Mouse (Mus musculus) layer of hippocampus, adult 18-20 months (tissue): ENCODE measurements around the gene Tmem199. TPM values are rescaled to one million over a fixed set of nuclear protein-coding genes. Genes with fewer than 3 reads are reported as not detected.
"Not testable (repeated sequence)": the region's sequence is repeated elsewhere in the genome, so short reads cannot be mapped to it uniquely, and the experiment has no call there.

Experiments used
- DNase-seq, 2 experiments: peaks; one replicate each; pipeline ENCODE4 v3.0.0; 2022; ENCODE audit warnings: low spot score in 2 of 2
- long read RNA-seq: library from polyadenylated mRNA; stranded (forward); transcript quantifications from one replicate; pipeline ENCODE4 v2.0.0, GENCODE M21; 2021
- total RNA-seq, 2 experiments: library from RNA; stranded (reverse); gene quantifications; 2 replicates each; pipeline ENCODE4 v1.2.3; 2021

Tmem199 gene
- 10 to 100 TPM; 44.8 to 47.1 TPM for total RNA-seq
- long read RNA-seq, transcript Tmem199-201 (6 exons, 1,347 nt) = major isoform, 42 of 46 reads
- long read RNA-seq, partial matches to known transcripts = 0 of 46 reads
- long read RNA-seq, other reads (novel, unspliced or antisense) = 3 of 46 reads

- DNase-seq = peak; percentile 83 to 93
Measured at GRCm38 (mm10) chr11:78512025-78512957, at the start of gene Tmem199, which contains the start of gene Poldip2. Tmem199 (minus strand) TSS chr11:78512172. Poldip2 (plus strand) TSS chr11:78512193.

- peak; percentile 47 to 85 for DNase-seq
Measured at GRCm38 (mm10) chr11:78560447-78560846, 48.5 kb upstream of the Tmem199 start.

GRCm38 (mm10) chr11:78557241-78557640, 45.3 kb upstream of the Tmem199 start:
- DNase-seq = no peak

- no peak for DNase-seq
Measured at GRCm38 (mm10) chr11:78556070-78556469, 44.1 kb upstream of the Tmem199 start.

- no peak for DNase-seq
Measured at GRCm38 (mm10) chr11:78555623-78556022, 43.7 kb upstream of the Tmem199 start.

GRCm38 (mm10) chr11:78551059-78551398, 39.1 kb upstream of the Tmem199 start:
- DNase-seq = no peak

GRCm38 (mm10) chr11:78550168-78551058, 38.4 kb upstream of the Tmem199 start, which contains the start of gene Tmem97:
Tmem97 (minus strand) TSS chr11:78550777.
- DNase-seq = peak; percentile 94 to 98

- no peak for DNase-seq
Measured at GRCm38 (mm10) chr11:78549491-78549987, 37.6 kb upstream of the Tmem199 start.

- no peak for DNase-seq
Measured at GRCm38 (mm10) chr11:78547718-78548460, 35.9 kb upstream of the Tmem199 start.

- DNase-seq = no peak
Measured at GRCm38 (mm10) chr11:78545181-78545580, 33.2 kb upstream of the Tmem199 start.

GRCm38 (mm10) chr11:78544449-78545111, 32.6 kb upstream of the Tmem199 start:
- no peak for DNase-seq

GRCm38 (mm10) chr11:78540358-78540757, 28.4 kb upstream of the Tmem199 start:
- no peak for DNase-seq

- peak; percentile 27 to 51 for DNase-seq
Measured at GRCm38 (mm10) chr11:78536690-78537084, 24.7 kb upstream of the Tmem199 start.

- DNase-seq = peak; percentile 98 to 99
Measured at GRCm38 (mm10) chr11:78536080-78536689, 24.2 kb upstream of the Tmem199 start, which contains the start of the genes Tnfaip1 and Ift20. Tnfaip1 (minus strand) TSS chr11:78536332. Ift20 (plus strand) TSS chr11:78536361.

- DNase-seq = no peak
Measured at GRCm38 (mm10) chr11:78535376-78536079, 23.6 kb upstream of the Tmem199 start.

GRCm38 (mm10) chr11:78534516-78534915, 22.5 kb upstream of the Tmem199 start:
- DNase-seq = no peak

GRCm38 (mm10) chr11:78531515-78531914, 19.5 kb upstream of the Tmem199 start:
- not testable (repeated sequence) for DNase-seq

- no peak for DNase-seq
Measured at GRCm38 (mm10) chr11:78531046-78531445, 19.1 kb upstream of the Tmem199 start.

- no peak for DNase-seq
Measured at GRCm38 (mm10) chr11:78530001-78530400, 18.0 kb upstream of the Tmem199 start.
